Mouse (Mus musculus) MEL (cell line): Measurements from ENCODE around the gene Tmem234.

Source experiments
- BHLHE40 ChIP-seq: IDR thresholded peaks from 2 replicates; pipeline ENCODE4 v1.6.1; 2012; ENCODE audit warnings: low read depth, mild to moderate bottlenecking, inconsistent platforms, low read length, improper control_type of control experiment, borderline replicate concordance
- CTCF ChIP-seq, 3 experiments: IDR thresholded peaks in 2 of 3; conservative IDR thresholded peaks in 1 of 3; 2 replicates each; pipeline ENCODE4 v1.5.1; 2011 to 2012; ENCODE audit warnings: low read length in 3 of 3, low read depth in 2 of 3, mild to moderate bottlenecking in 2 of 3, improper control_type of control experiment in 1 of 3, inconsistent platforms in 1 of 3, mixed read lengths in 1 of 3, moderate library complexity in 1 of 3; ENCODE audit not compliant: control insufficient read depth in 1 of 3, insufficient read depth in 1 of 3, poor library complexity in 1 of 3, severe bottlenecking in 1 of 3
- ELF1 ChIP-seq: IDR thresholded peaks from 2 replicates; pipeline ENCODE4 v1.6.1; 2014; ENCODE audit warnings: low read depth, mild to moderate bottlenecking, inconsistent platforms, low read length, improper control_type of control experiment, moderate library complexity
- EP300 ChIP-seq, 2 experiments: IDR thresholded peaks; 2 replicates each; pipeline ENCODE4 v1.6.1; 2011; ENCODE audit warnings: improper control_type of control experiment in 2 of 2, low read length in 2 of 2, low read depth in 1 of 2, mild to moderate bottlenecking in 1 of 2
- GATA1 ChIP-seq: IDR thresholded peaks from 2 replicates; pipeline ENCODE4 v1.6.1; 2011; ENCODE audit warnings: low read depth, low read length, improper control_type of control experiment
- JUND ChIP-seq: IDR thresholded peaks from 2 replicates; pipeline ENCODE4 v1.6.1; 2011; ENCODE audit warnings: low read depth, mild to moderate bottlenecking, improper control_type of control experiment, low read length
- MAX ChIP-seq: IDR thresholded peaks from 2 replicates; pipeline ENCODE4 v1.6.1; 2011; ENCODE audit warnings: low read length, improper control_type of control experiment
- MEF2A ChIP-seq: IDR thresholded peaks from 2 replicates; pipeline ENCODE4 v1.6.1; 2014; ENCODE audit warnings: low read depth, mild to moderate bottlenecking, inconsistent platforms, low read length, improper control_type of control experiment; ENCODE audit not compliant: poor library complexity, insufficient replicate concordance, severe bottlenecking; ENCODE audit errors: extremely low read depth
- POLR2A ChIP-seq, 2 experiments: IDR thresholded peaks; 2 replicates each; pipeline ENCODE4 v1.6.1; 2011 to 2012; ENCODE audit warnings: low read length in 2 of 2, mild to moderate bottlenecking in 2 of 2, control low read depth in 1 of 2, improper control_type of control experiment in 1 of 2, low read depth in 1 of 2, moderate library complexity in 1 of 2; ENCODE audit not compliant: control insufficient read depth in 1 of 2, insufficient read depth in 1 of 2, poor library complexity in 1 of 2
- SIN3A ChIP-seq: IDR thresholded peaks from 2 replicates; pipeline ENCODE4 v1.6.1; 2012; ENCODE audit warnings: low read length, improper control_type of control experiment, inconsistent platforms
- TAL1 ChIP-seq: IDR thresholded peaks from 2 replicates; pipeline ENCODE4 v1.6.1; 2012; ENCODE audit warnings: mild to moderate bottlenecking, inconsistent platforms, low read length, moderate library complexity, mixed read lengths
- USF1 ChIP-seq: IDR thresholded peaks from 2 replicates; pipeline ENCODE4 v1.6.1; 2014; ENCODE audit warnings: low read depth, mild to moderate bottlenecking, inconsistent platforms, low read length, improper control_type of control experiment, moderate library complexity
- ZMIZ1 ChIP-seq: IDR thresholded peaks from 2 replicates; pipeline ENCODE4 v1.6.1; 2012; ENCODE audit warnings: low read depth, mild to moderate bottlenecking, inconsistent platforms, low read length, improper control_type of control experiment, moderate library complexity

GRCm38 (mm10) chr4:129625496-129625895, 25.0 kb downstream of the Tmem234 start:
- no peak for TF ChIP-seq ELF1
- no peak for TF ChIP-seq GATA1
- TF ChIP-seq ZMIZ1: no peak
- TF ChIP-seq CTCF (IDR thresholded peaks at IDR 0.05 in 2 of 3, conservative IDR thresholded peaks at IDR 0.05 in 1 of 3; ENCODE audit: control insufficient read depth in 1 of 3, insufficient read depth in 1 of 3, low read depth in 2 of 3, low read length in 3 of 3, poor library complexity in 1 of 3, severe bottlenecking in 1 of 3): no peak
- no peak for TF ChIP-seq POLR2A (IDR thresholded peaks at IDR 0.05; ENCODE audit: control insufficient read depth in 1 of 2, insufficient read depth in 1 of 2, low read depth in 1 of 2, low read length in 2 of 2, poor library complexity in 1 of 2)
- no peak for TF ChIP-seq SIN3A
- TF ChIP-seq EP300 (IDR thresholded peaks at IDR 0.05; ENCODE audit: low read depth in 1 of 2, low read length in 2 of 2): no peak
- TF ChIP-seq BHLHE40: no peak
- TF ChIP-seq JUND: no peak
- no peak for TF ChIP-seq TAL1
- no peak for TF ChIP-seq MEF2A
- TF ChIP-seq MAX: no peak
- no peak for TF ChIP-seq USF1
